Mouse (Mus musculus): ENCODE data around the gene Polr2l. TPM values are rescaled to one million over a fixed set of nuclear protein-coding genes. Genes with fewer than 3 reads are reported as not detected.
"Not testable (repeated sequence)": the region's sequence is repeated elsewhere in the genome, so short reads cannot be mapped to it uniquely, and the experiment has no call there.

Gene Polr2l
- polyA plus RNA-seq, 1 experiment from 2014 or later: 74.3 TPM

DNA sequence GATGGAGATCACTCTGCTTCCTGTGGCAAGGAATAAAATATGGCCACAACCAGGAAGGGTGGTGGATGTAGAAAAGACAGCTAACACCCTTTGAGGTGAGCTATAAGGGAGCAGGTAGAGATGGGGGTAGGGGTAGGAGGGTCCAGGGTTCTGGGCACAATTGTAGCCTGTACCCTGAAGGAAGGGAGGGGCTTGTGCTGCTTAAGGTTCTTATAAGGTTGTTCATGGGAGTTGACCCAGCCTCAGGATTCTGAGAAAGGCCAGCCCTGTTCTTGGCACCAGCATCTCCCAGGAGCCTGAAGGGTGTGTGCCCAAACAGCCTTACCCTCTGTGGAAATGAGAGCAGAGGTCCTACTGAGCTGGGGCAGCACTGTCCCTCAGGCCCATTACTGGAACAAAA, 23.0 kb downstream of the Polr2l start:
- ATAC-seq (ENCODE audit: insufficient read depth): no peak
- no peak for DNase-seq
- peaks cover 16% of the 10 kb centered on the region for H3K4me1 ChIP-seq (ENCODE audit: insufficient read depth)
- no peak overlapping the region for H3K4me3 ChIP-seq (ENCODE audit: low read depth, low read length)
- no peak overlapping the region for H3K9ac ChIP-seq
- peaks cover 43% of the 10 kb centered on the region for H3K36me3 ChIP-seq (ENCODE audit: insufficient read depth)
- TF ChIP-seq CTCF (IDR thresholded peaks at IDR 0.05; ENCODE audit: low read depth): no peak
- no peak overlapping the region for H3K4me2 ChIP-seq
- H3K9me3 ChIP-seq (ENCODE audit: low read depth, low read length): no peaks in the 10 kb centered on the region
- H3K27ac ChIP-seq (ENCODE audit: low read depth): no peak overlapping the region
- peaks cover 2% of the 10 kb centered on the region; the same call in 1 of the 2 replicates for H3K27me3 ChIP-seq (ENCODE audit: insufficient read depth, low read length)

DNA sequence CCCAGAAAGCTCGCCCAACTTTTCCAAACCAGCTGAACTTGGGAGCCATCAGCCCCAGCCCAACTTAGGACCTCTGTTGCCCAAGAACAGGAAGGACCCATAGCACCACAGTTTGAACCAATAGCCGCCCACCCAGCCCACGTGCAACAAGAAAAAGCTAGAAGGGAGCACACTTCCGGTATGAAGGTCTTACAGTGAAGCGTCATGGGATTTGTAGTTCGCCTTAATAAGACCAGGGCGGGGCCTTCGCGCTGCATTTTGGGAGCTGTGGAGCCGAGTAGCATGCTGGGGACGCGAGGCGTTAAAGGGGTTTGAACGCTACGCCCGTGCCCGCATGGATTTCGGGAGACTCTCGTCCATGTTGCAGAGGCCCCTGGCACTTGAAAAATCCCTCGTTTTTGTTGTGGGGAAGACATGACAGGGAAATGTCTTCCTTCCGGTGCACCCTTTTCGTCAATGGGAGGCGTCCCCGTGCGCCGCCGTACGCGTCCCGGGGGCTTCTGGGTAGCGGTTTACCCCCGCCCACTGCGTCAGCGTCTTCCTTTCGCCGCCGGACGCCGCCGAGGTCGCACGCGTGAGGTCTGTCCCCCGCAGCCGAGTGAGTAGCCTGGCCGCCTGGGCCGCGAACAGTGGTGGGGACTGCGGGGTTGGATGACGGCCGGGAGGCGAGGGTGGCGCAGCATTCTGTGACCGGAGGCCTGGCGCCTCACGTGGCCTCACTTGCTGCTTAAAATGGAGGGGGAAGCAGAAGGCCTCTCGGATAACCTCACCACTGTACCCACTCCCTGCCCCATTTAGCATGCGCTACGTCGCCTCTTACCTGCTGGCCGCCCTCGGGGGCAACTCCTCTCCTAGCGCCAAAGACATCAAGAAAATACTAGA, 27.6 kb downstream of the Polr2l start, which contains the start of gene Rplp2:
Gene Rplp2 (plus strand): TSS at position 261 of the 882 bp plus-strand sequence.
- peak; percentile 91 for ATAC-seq (ENCODE audit: insufficient read depth)
- peak within 1 kb of the TSS; percentile 82 for H3K27ac ChIP-seq (ENCODE audit: low read depth)

DNA sequence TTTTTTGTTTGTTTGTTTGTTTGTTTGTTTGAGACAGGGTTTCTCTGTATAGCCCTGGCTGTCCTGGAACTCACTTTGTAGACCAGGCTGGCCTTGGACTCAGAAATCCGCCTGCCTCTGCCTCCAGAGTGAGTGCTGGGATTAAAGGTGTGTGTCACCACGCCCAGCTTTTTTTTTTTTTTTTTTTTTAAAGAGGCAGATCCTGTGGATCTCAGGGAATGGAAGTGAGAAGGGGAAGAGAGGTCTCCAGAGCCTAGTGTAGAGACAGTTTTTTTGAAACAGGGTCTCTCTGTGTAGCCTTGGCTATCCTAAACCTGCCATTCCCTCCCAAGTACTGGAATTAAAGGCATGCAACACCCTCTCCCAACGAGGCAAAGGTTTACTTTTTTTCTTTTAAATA, 28.6 kb downstream of the Polr2l start:
- not testable (repeated sequence) for ATAC-seq (ENCODE audit: insufficient read depth); H3K9me3 ChIP-seq (ENCODE audit: low read depth, low read length); H3K4me3 ChIP-seq (ENCODE audit: low read depth, low read length); DNase-seq; H3K9ac ChIP-seq; H3K27me3 ChIP-seq (ENCODE audit: insufficient read depth, low read length); H3K27ac ChIP-seq (ENCODE audit: low read depth)
- peak overlapping the region; percentile 90 for H3K4me2 ChIP-seq
- H3K4me1 ChIP-seq (ENCODE audit: insufficient read depth): peaks cover 22% of the 10 kb centered on the region
- WGBS: 75% methylated on average over 3 of the region's 3 CpGs
- peaks cover 33% of the 10 kb centered on the region for H3K36me3 ChIP-seq (ENCODE audit: insufficient read depth)

More for the DNA sequence above, 27.6 kb downstream of the Polr2l start, which contains the start of gene Rplp2:
- WGBS: under 1% methylated on average over 63 of the region's 63 CpGs
- Histone ChIP-seq H3K4me3 (ENCODE audit: low read depth, low read length) (peak within 1 kb of the TSS; percentile 89), H3K9me3 (ENCODE audit: low read depth, low read length) (no peaks in the 10 kb centered on the region), H3K27me3 (ENCODE audit: insufficient read depth, low read length) (no peaks in the 10 kb centered on the region), H3K4me1 (ENCODE audit: insufficient read depth) (peaks cover 22% of the 10 kb centered on the region), H3K36me3 (ENCODE audit: insufficient read depth) (peaks cover 43% of the 10 kb centered on the region), H3K4me2 (peak within 1 kb of the TSS; percentile 90), H3K9ac (peak within 1 kb of the TSS; percentile 95)
- DNase-seq: peak; percentile 95
- TF ChIP-seq CTCF (IDR thresholded peaks at IDR 0.05; ENCODE audit: low read depth): no peak; the same call in 1 of the 2 replicates

DNA sequence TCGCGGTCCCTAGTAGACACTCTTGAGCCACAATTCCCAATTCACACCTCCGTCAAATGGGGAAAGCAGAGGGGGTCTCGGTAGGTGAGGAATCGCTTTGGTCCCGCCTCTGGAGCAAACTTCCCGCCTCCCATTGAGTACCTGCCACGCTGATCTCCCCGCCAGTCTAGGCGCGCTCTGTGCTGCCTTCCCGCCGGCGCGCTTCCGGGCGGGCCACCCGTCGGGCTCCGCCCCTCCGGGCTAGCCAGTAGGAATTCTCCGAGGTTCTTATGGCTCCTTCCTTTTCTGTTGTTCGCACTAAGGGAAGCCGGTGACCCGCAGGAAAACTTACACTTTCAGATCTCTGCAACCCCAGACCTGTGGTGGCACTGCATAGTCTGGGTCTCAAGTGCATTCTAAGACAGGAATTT, 31.1 kb downstream of the Polr2l start, which contains the start of gene Pidd1:
Gene Pidd1 (minus strand): TSS at position 198 of the 410 bp plus-strand sequence.
- ATAC-seq (ENCODE audit: insufficient read depth) (peak; percentile 57), DNase-seq (peak; percentile 92)
- H3K4me1 ChIP-seq (ENCODE audit: insufficient read depth): peaks cover 22% of the 10 kb centered on the region
- H3K27me3 ChIP-seq (ENCODE audit: insufficient read depth, low read length): no peaks in the 10 kb centered on the region
- H3K36me3 ChIP-seq (ENCODE audit: insufficient read depth): peaks cover 30% of the 10 kb centered on the region
- H3K27ac ChIP-seq (ENCODE audit: low read depth): peak within 1 kb of the TSS; percentile 62
- under 1% methylated on average over 25 of the region's 25 CpGs for WGBS
- H3K4me2 ChIP-seq: peak within 1 kb of the TSS; percentile 90
- TF ChIP-seq CTCF (IDR thresholded peaks at IDR 0.05; ENCODE audit: low read depth): no peak
- peak within 1 kb of the TSS; percentile 55 for H3K4me3 ChIP-seq (ENCODE audit: low read depth, low read length)
- no peaks in the 10 kb centered on the region for H3K9me3 ChIP-seq (ENCODE audit: low read depth, low read length)
- peak within 1 kb of the TSS; percentile 65 for H3K9ac ChIP-seq

DNA sequence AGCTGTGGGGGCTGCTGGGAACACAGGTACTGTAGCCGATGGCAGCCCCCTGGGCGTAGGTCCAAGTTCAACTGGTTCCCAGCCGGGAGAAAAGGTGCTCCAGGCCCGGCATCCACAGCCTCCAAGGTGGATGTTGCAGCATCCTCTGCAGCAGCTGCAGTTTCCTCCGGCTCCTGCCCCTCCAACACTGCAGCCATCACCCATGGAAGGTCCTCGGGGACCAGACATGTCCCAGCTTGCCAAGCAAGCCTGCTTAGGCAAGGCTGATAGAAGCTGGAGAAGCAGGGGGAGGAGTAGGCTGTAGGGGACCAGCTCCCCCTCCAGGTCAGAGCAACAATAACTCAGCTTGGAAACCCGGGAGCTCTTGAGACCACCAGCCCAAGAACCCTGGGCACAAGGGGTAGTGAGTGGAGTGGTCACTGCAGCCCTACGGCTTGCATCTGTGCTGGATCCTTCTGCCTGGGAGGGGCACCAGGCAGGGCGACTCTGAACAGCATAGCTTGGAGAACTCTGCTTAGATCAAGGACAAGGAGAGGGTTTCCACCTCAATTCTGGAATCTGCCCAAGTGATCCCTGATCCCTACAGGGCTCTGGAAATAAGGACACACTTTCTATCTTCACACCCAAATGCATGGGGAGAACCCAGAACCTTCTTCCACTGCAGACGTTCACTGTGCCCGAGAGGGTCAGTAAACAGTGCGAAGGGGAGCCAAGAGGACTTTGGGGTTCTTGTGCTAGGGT, 31.7 kb downstream of the Polr2l start:
- H3K36me3 ChIP-seq (ENCODE audit: insufficient read depth): peaks cover 30% of the 10 kb centered on the region
- H3K9ac ChIP-seq: peak overlapping the region; percentile 65
- H3K4me1 ChIP-seq (ENCODE audit: insufficient read depth): peaks cover 16% of the 10 kb centered on the region
- peak overlapping the region; percentile 55 for H3K4me3 ChIP-seq (ENCODE audit: low read depth, low read length)
- DNase-seq: peak; percentile 71
- TF ChIP-seq CTCF (IDR thresholded peaks at IDR 0.05; ENCODE audit: low read depth): peak; percentile 64
- H3K27ac ChIP-seq (ENCODE audit: low read depth): peak overlapping the region; percentile 62
- no peaks in the 10 kb centered on the region for H3K9me3 ChIP-seq (ENCODE audit: low read depth, low read length)
- no peaks in the 10 kb centered on the region for H3K27me3 ChIP-seq (ENCODE audit: insufficient read depth, low read length)
- WGBS: 11% methylated on average over 12 of the region's 12 CpGs
- peak overlapping the region; percentile 90 for H3K4me2 ChIP-seq
- peak; percentile 4; the same call in 1 of the 2 replicates for ATAC-seq (ENCODE audit: insufficient read depth)

DNA sequence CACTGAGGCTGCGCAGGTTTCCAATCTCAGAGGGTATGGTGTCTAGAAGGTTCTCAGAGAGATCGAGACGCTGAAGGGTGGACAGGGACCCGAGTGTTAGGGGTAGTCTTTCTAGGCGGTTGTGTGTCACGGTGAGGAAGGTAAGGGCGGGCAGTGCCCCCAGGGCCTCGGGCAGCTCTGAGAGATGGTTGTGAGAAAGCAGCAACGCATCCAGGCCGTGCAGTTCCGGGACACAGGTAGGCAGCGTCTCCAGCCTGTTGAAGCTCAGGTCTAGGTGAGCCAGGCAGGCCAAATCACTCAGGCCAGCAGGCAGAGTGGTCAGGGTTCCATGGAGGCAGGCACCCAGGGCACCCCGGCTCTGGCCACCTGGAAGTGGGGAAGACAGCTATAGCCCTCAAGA, 32.7 kb downstream of the Polr2l start:
- peak overlapping the region; percentile 90 for H3K4me2 ChIP-seq
- no peak for ATAC-seq (ENCODE audit: insufficient read depth)
- no peak for TF ChIP-seq CTCF (IDR thresholded peaks at IDR 0.05; ENCODE audit: low read depth)
- H3K4me1 ChIP-seq (ENCODE audit: insufficient read depth): peaks cover 15% of the 10 kb centered on the region
- H3K4me3 ChIP-seq (ENCODE audit: low read depth, low read length): peak overlapping the region; percentile 55
- no peaks in the 10 kb centered on the region for H3K9me3 ChIP-seq (ENCODE audit: low read depth, low read length)
- no peak overlapping the region for H3K27ac ChIP-seq (ENCODE audit: low read depth)
- H3K27me3 ChIP-seq (ENCODE audit: insufficient read depth, low read length): no peaks in the 10 kb centered on the region
- WGBS: 92% methylated on average over 13 of the region's 13 CpGs
- peak overlapping the region; percentile 65 for H3K9ac ChIP-seq
- DNase-seq: no peak
- H3K36me3 ChIP-seq (ENCODE audit: insufficient read depth): peaks cover 29% of the 10 kb centered on the region
